Mouse (Mus musculus) hindbrain, embryonic 11.5 days (tissue): ENCODE results near the gene Ncoa4. TPM values are rescaled to one million over a fixed set of nuclear protein-coding genes. Genes with fewer than 3 reads are reported as not detected.
"Not testable (repeated sequence)": the region's sequence is repeated elsewhere in the genome, so short reads cannot be mapped to it uniquely, and the experiment has no call there.

Experiments
- ATAC-seq: fragments of 200-750 bp; cut with Nextera tagmentation; 2 replicates; pipeline ENCODE4 v1.8.0; 2017; ENCODE audit warnings: mild to moderate bottlenecking, moderate TSS enrichment, moderate library complexity; ENCODE audit not compliant: low FRiP score
- DNase-seq: peaks from one replicate; pipeline ENCODE4 v3.0.0-alpha.2; 2015; ENCODE audit warnings: low spot score
- H3K27ac ChIP-seq: fragments of 300-500 bp; sonication (generic); 2 replicates; pipeline ENCODE4 v1.5.1; 2014; ENCODE audit warnings: mild to moderate bottlenecking, low read depth, low read length
- H3K27me3 ChIP-seq: fragments of 300-500 bp; sonication (generic); 2 replicates; pipeline ENCODE4 v1.6.1; 2014; ENCODE audit warnings: mild to moderate bottlenecking, low read length, moderate library complexity, mixed read lengths; ENCODE audit not compliant: control insufficient read depth, insufficient read depth
- H3K36me3 ChIP-seq: fragments of 300-500 bp; sonication (generic); 2 replicates; pipeline ENCODE4 v1.6.1; 2014; ENCODE audit warnings: mild to moderate bottlenecking, low read length, moderate library complexity, mixed read lengths; ENCODE audit not compliant: control insufficient read depth, insufficient read depth
- H3K4me1 ChIP-seq: fragments of 300-500 bp; sonication (generic); replicated peaks from 2 replicates; pipeline ENCODE4 v1.6.1; 2014; ENCODE audit warnings: low read length, mixed read lengths; ENCODE audit not compliant: control insufficient read depth, insufficient read depth
- H3K4me2 ChIP-seq: fragments of 300-500 bp; sonication (generic); replicated peaks from 2 replicates; pipeline ENCODE4 v1.6.1; 2014; ENCODE audit warnings: mild to moderate bottlenecking, low read depth, low read length
- H3K4me3 ChIP-seq: fragments of 300-500 bp; sonication (generic); 2 replicates; pipeline ENCODE4 v1.5.1; 2014; ENCODE audit warnings: low read depth, low read length
- H3K9ac ChIP-seq: fragments of 300-500 bp; sonication (generic); 2 replicates; pipeline ENCODE4 v1.6.1; 2014; ENCODE audit warnings: low read depth, low read length
- H3K9me3 ChIP-seq: fragments of 300-500 bp; sonication (generic); 2 replicates; pipeline ENCODE4 v1.6.1; 2016; ENCODE audit warnings: low read length; ENCODE audit not compliant: control insufficient read depth
- WGBS: fragments of 180-500 bp; shearing (Covaris S2); extraction: QIAGEN DNeasy Blood & Tissue Kit; methylation state at CpG from one replicate; pipeline ENCODE4 v1.1.7; 2014; 5-methylcytosine and 5-hydroxymethylcytosine counted together
- polyA plus RNA-seq: library from polyadenylated mRNA; unstranded; fragments of >200 nt; fragmentation: Nextera tagmentation; extraction: Ambion mirVana; gene quantifications from 2 replicates; pipeline ENCODE4 v1.2.1, GENCODE M21; 2014

Gene Ncoa4
- polyA plus RNA-seq, 1 experiment from 2014 or later = 101 TPM

DNA sequence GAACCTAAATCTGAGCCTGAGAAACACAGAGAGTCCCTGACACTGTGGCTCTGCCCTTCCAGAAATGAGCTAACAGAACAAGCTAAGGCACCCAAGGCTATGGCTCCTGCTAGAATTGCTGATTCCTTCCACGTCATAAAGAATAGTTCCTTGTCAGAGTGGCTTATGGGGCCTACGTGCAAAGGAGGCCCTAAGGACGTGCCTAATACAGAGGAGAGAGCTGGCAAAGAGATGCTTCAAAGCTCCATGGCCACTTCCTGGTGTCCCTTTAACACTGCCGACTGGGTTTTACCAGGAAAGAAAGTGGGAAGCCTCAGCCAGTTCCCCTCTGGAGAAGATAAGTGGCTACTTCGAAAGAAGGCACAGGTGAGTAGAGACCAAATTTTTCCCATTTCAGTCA is 16.9 kb downstream of the Ncoa4 start:
- DNase-seq, H3K9me3 ChIP-seq, H3K4me1 ChIP-seq, H3K27ac ChIP-seq, H3K9ac ChIP-seq, H3K27me3 ChIP-seq, H3K4me3 ChIP-seq, ATAC-seq, H3K4me2 ChIP-seq: not testable (repeated sequence)
- WGBS = 88% methylated on average over 4 of the region's 5 CpGs
- peaks cover 10% of the 10 kb centered on the region; the same call in 1 of the 2 replicates for H3K36me3 ChIP-seq

DNA sequence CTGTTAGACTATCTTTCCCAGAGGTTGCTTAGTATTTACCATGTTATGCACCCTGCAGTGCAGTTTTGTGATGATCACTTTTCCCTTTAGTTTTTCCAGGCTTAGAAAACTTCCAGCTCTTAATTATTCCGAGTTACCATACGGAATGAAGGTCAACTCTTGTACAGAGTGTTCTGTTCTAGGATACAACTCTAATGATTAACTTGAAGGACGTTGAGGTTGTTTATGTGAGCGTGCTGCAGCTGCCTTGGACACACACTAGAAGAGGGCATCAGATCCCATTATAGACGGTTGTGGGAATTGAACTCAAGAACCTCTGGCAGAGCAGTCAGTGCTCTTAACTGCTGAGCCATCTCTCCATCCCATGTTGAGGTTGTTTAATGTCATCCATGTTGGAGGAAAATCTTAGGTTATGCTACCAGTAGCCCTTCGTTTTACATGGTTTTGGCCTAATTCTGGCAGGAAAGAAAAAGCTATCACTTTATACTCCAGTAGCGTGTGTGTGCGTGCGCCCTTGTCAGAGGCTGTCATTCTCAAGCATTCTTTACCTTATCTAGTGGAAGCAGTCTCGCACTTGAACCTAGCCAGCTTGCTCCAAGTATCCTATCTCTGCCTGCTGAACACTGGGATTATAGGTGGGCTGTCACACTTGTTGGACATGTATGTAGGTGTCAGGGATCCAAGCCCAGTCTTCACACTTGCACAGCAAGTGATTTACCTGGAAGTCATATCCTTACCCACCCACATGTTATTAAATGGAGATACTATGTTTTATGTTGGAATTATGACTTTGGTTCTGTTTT is 19.9 kb downstream of the Ncoa4 start:
- no peak overlapping the region for H3K4me3 ChIP-seq
- no peak for ATAC-seq
- no peak overlapping the region for H3K4me2 ChIP-seq
- H3K27ac ChIP-seq = no peak overlapping the region
- no peak overlapping the region for H3K9ac ChIP-seq
- WGBS = 93% methylated on average over 10 of the region's 10 CpGs
- no peak for DNase-seq
- no peaks in the 10 kb centered on the region for H3K4me1 ChIP-seq
- H3K27me3 ChIP-seq = no peaks in the 10 kb centered on the region
- H3K9me3 ChIP-seq = no peaks in the 10 kb centered on the region
- peaks cover 14% of the 10 kb centered on the region; the same call in 1 of the 2 replicates for H3K36me3 ChIP-seq

DNA sequence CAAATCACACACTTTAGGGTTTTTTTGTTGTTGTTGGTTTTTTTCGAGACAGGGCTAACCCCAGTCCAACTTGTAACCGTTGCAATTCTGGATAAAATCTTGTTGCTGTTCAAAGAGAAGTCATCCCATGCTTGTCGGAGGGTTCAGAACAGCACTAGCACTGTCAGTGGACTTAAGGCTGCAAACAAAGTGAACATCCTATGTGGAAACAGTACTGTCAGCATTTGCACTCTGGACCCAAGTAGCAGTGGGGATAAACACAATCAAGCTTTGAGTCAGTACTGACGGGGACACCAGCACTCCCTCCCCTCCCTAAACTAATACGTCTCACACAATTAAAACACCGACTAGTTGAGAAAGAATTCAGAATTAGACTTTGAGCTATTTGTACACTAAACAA is 21.2 kb downstream of the Ncoa4 start:
- WGBS = 91% methylated on average over 6 of the region's 6 CpGs
- H3K36me3 ChIP-seq = peaks cover 14% of the 10 kb centered on the region; the same call in 1 of the 2 replicates

DNA sequence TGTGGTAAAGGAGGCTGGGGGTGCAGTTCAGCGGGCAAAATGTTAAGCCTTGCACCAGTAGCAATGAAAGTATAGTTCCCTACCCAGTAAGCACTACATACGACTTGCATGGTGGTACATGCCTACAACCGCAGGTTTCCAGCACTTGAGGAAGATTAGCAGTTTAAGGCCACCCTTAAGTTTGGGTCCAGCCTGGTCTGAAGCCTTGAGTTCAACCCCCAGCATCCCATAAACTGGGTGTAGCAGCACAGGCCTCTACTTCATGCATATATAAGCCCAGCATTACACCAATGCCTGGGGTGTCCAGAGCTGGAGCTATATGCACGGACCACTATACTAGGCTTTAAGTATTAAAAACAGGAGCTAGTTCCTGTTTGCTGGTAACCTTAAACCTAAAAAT is 24.2 kb downstream of the Ncoa4 start:
- no peak for DNase-seq
- H3K27ac ChIP-seq = no peak overlapping the region
- no peaks in the 10 kb centered on the region for H3K4me1 ChIP-seq
- H3K27me3 ChIP-seq = no peaks in the 10 kb centered on the region
- H3K9ac ChIP-seq = no peak overlapping the region
- peaks cover 14% of the 10 kb centered on the region; the same call in 1 of the 2 replicates for H3K36me3 ChIP-seq
- no peak for ATAC-seq
- H3K4me2 ChIP-seq = no peak overlapping the region
- WGBS = 98% methylated on average over 4 of the region's 4 CpGs
- no peak overlapping the region for H3K4me3 ChIP-seq
- no peaks in the 10 kb centered on the region for H3K9me3 ChIP-seq

More for the DNA sequence above, 21.2 kb downstream of the Ncoa4 start:
- Histone ChIP-seq H3K4me3 (no peak overlapping the region), H3K4me2 (no peak overlapping the region), H3K9ac (no peak overlapping the region), H3K27ac (no peak overlapping the region), H3K9me3 (no peaks in the 10 kb centered on the region), H3K27me3 (no peaks in the 10 kb centered on the region), H3K4me1 (no peaks in the 10 kb centered on the region)
- ATAC-seq (no peak), DNase-seq (no peak)

DNA sequence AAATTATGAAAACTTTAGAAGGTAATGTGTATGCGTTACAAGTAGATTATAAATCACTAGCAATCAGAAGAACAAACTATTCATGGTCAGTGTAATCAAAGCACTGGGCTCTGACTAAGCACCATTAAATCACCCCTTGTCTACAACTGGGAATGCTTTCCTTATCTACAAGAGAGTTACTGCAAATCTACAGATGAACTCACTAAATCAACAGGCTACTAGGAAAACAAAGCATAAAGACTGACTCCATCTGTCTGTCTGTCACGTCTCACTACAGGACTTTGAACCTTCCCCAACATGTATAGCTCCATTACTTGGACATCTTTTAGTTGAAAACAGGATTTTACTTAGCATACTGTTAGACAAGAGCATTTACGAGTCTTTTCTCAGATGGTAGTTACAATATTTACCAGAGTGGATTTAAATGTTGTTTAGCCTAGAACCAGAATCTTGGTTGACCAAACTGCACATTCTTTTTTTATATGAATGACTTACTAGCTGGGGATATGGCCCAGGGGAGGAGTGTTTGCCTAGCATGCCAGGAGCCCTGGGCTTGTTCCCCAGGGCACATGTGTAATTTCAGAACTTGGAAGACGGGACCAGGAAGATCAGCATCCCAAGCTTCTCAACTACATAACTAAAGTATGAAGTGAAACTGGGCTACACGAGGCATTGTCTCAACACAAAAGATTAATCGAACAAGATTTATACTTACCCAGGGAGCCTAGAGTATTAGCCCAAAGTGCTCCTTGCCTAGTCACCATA is 31.1 kb downstream of the Ncoa4 start:
- no peaks in the 10 kb centered on the region for H3K9me3 ChIP-seq
- DNase-seq = no peak
- 92% methylated on average over 6 of the region's 6 CpGs for WGBS
- H3K36me3 ChIP-seq = no peaks in the 10 kb centered on the region; the same call in 1 of the 2 replicates
- H3K27me3 ChIP-seq = no peaks in the 10 kb centered on the region
- no peaks in the 10 kb centered on the region for H3K4me1 ChIP-seq
- no peak overlapping the region for H3K4me2 ChIP-seq
- no peak for ATAC-seq
- H3K27ac ChIP-seq = no peak overlapping the region
- no peak overlapping the region for H3K9ac ChIP-seq
- H3K4me3 ChIP-seq = no peak overlapping the region

DNA sequence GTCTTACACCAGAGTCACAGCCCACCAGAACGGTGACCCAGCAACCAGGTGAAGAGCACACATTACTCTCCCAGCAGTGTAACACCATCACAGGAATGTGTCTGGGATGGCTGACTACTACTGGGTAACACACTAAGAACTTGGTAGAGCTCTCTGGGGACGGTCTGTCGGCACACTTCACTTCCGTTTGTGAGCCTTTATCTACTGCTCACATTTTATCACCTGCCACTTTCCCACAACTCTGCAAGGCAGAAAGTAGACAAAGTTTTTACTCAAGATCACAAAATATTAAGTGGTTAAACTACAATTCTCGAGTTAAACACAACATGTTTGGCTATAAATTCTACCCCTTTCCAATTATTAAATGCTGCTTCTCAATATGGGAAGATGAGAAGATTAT is 32.3 kb downstream of the Ncoa4 start:
- 92% methylated on average over 5 of the region's 5 CpGs for WGBS
- Histone ChIP-seq H3K4me3 (no peak overlapping the region), H3K9ac (no peak overlapping the region), H3K27me3 (no peaks in the 10 kb centered on the region), H3K4me1 (no peaks in the 10 kb centered on the region), H3K9me3 (no peaks in the 10 kb centered on the region), H3K27ac (no peak overlapping the region), H3K36me3 (peaks cover 2% of the 10 kb centered on the region), H3K4me2 (no peak overlapping the region)
- ATAC-seq (no peak), DNase-seq (no peak)

DNA sequence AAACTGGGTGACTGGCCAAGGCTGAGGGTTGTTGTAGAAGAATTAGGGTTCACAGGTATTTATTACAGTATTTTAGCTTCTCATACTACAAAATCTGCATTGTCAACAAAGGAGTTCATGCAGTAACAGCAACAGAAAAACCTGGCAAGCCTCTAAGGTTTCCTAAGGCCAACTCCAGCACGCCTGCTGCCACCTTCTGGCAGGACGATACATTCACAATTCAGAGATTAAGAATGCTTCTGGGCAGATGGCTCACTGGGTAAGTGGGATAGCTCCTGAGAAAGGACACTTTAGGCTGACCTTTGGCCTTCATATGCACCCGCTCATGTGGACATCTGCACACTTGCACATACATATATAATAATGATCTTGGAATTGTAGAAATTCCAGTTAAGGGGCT is 32.8 kb downstream of the Ncoa4 start:
- no peak overlapping the region for H3K4me2 ChIP-seq
- H3K36me3 ChIP-seq = peaks cover 3% of the 10 kb centered on the region
- DNase-seq = peak; percentile 64
- no peaks in the 10 kb centered on the region for H3K9me3 ChIP-seq
- H3K27ac ChIP-seq = no peak overlapping the region
- H3K27me3 ChIP-seq = no peaks in the 10 kb centered on the region
- no peak overlapping the region for H3K4me3 ChIP-seq
- H3K4me1 ChIP-seq = no peaks in the 10 kb centered on the region
- no peak for ATAC-seq
- no peak overlapping the region for H3K9ac ChIP-seq
- WGBS = 47% methylated on average over 3 of the region's 3 CpGs

DNA sequence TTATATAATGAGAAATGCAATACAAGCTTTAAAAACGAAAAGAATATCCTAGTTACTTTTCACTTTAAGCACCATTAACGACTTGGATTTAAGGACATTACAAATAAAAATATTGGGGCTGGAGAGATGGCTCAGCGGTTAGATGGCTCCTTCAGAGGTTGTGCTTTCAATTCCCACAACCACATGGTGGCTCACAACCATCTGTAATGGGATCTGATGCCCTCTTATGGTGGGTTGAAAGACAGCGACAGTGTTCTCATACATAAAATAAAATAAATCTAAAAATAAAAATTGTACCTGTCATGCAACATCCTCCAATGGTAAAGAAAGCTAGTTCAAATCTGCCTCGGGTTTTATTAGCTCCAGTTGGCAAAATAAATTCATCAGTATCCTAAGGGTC is 33.9 kb downstream of the Ncoa4 start:
- H3K9ac ChIP-seq, DNase-seq, H3K9me3 ChIP-seq, ATAC-seq, H3K27me3 ChIP-seq, H3K4me1 ChIP-seq, H3K36me3 ChIP-seq, H3K4me3 ChIP-seq, H3K27ac ChIP-seq, H3K4me2 ChIP-seq: not testable (repeated sequence)
- 82% methylated on average over 5 of the region's 5 CpGs for whole genome bisulfite sequencing
